Mouse (Mus musculus) thymus, postnatal 25 days (tissue): ENCODE data around the gene Ralgps1.

Experiments used
- DNase-seq: peaks from one replicate; pipeline ENCODE4 v3.0.0; 2022

Gene Ralgps1

GRCm38 (mm10) chr2:33320568-33320967 is 50.7 kb downstream of the Ralgps1 start:
- DNase-seq, result no peak

GRCm38 (mm10) chr2:33319934-33320333 is 51.4 kb downstream of the Ralgps1 start:
- no peak for DNase-seq

- DNase-seq, result no peak
Measured at GRCm38 (mm10) chr2:33319455-33319854, 51.8 kb downstream of the Ralgps1 start.

- DNase-seq, result no peak
Measured at GRCm38 (mm10) chr2:33318491-33318964, 52.8 kb downstream of the Ralgps1 start.

GRCm38 (mm10) chr2:33316516-33316915 is 54.8 kb downstream of the Ralgps1 start:
- peak; percentile 14 for DNase-seq

GRCm38 (mm10) chr2:33316063-33316405 is 55.3 kb downstream of the Ralgps1 start:
- no peak for DNase-seq

- DNase-seq, result no peak
Measured at GRCm38 (mm10) chr2:33315233-33316062, 55.8 kb downstream of the Ralgps1 start.

GRCm38 (mm10) chr2:33309426-33309825 is 61.9 kb downstream of the Ralgps1 start:
- no peak for DNase-seq

GRCm38 (mm10) chr2:33306565-33306964 is 64.7 kb downstream of the Ralgps1 start:
- no peak for DNase-seq

GRCm38 (mm10) chr2:33303416-33303947 is 67.8 kb downstream of the Ralgps1 start:
- DNase-seq, result no peak

- peak; percentile 18 for DNase-seq
Measured at GRCm38 (mm10) chr2:33302828-33303227, 68.5 kb downstream of the Ralgps1 start.

GRCm38 (mm10) chr2:33302405-33302804 is 68.9 kb downstream of the Ralgps1 start:
- DNase-seq, result no peak

GRCm38 (mm10) chr2:33300371-33301046 is 70.8 kb downstream of the Ralgps1 start:
- DNase-seq, result no peak

- no peak for DNase-seq
Measured at GRCm38 (mm10) chr2:33298928-33299327, 72.4 kb downstream of the Ralgps1 start.

GRCm38 (mm10) chr2:33295115-33295514 is 76.2 kb downstream of the Ralgps1 start:
- no peak for DNase-seq

- DNase-seq, result no peak
Measured at GRCm38 (mm10) chr2:33292057-33292456, 79.2 kb downstream of the Ralgps1 start.

- no peak for DNase-seq
Measured at GRCm38 (mm10) chr2:33290491-33290890, 80.8 kb downstream of the Ralgps1 start.

GRCm38 (mm10) chr2:33288837-33289236 is 82.4 kb downstream of the Ralgps1 start:
- no peak for DNase-seq

GRCm38 (mm10) chr2:33283674-33284073 is 87.6 kb downstream of the Ralgps1 start:
- DNase-seq, result no peak

GRCm38 (mm10) chr2:33282877-33283276 is 88.4 kb downstream of the Ralgps1 start:
- DNase-seq, result no peak

- no peak for DNase-seq
Measured at GRCm38 (mm10) chr2:33281807-33282206, 89.5 kb downstream of the Ralgps1 start.

GRCm38 (mm10) chr2:33280525-33280924 is 90.8 kb downstream of the Ralgps1 start:
- DNase-seq, result no peak

- no peak for DNase-seq
Measured at GRCm38 (mm10) chr2:33279758-33280157, 91.5 kb downstream of the Ralgps1 start.
